Mouse (Mus musculus): ENCODE results near the gene Nrxn1. TPM values are rescaled to one million over a fixed set of nuclear protein-coding genes. Genes with fewer than 3 reads are reported as not detected.

Nrxn1 gene
- total and polyA plus RNA-seq, 3 experiments: 0.22 TPM; not detected in 2

DNA sequence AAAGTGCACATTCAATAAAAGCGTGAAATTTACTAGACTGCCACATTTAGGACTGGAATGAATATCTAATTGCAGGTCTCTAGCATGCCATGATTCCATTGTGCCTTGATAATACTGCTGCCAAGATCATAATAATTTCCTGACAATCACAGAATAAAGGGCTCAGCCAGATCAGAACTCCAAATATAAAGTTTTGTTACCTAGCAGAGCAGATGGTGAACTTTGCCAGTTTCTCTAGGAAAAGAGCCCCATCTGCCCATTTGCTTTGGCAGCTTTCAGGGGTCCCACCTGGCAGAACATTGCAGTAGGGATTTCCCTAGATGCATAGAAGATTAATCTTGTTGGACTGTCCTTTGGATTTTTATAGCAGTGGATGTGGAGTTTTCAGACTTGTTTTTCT is 411.9 kb downstream of the Nrxn1 start:
- ATAC-seq (ENCODE audit: extremely low read depth, insufficient number of reproducible peaks, low FRiP score, poor library complexity, severe bottlenecking) (no peak), DNase-seq (ENCODE audit: low spot score) (no peak)
- no peaks in the 10 kb centered on the region for H3K36me3 ChIP-seq (replicated peaks)
- no peaks in the 10 kb centered on the region for H3K27me3 ChIP-seq (ENCODE audit: insufficient read depth, low read length)
- no peaks in the 10 kb centered on the region for H3K4me1 ChIP-seq (ENCODE audit: insufficient read depth, low read depth, low read length)
- no peak overlapping the region for H3K4me3 ChIP-seq (ENCODE audit: low read depth, low read length)
- TF ChIP-seq GATA2 (IDR thresholded peaks at IDR 0.05; ENCODE audit: borderline replicate concordance, low read depth, low read length) (no peak), TAL1 (conservative IDR thresholded peaks at IDR 0.05; ENCODE audit: low read depth, low read length) (no peak), POLR2AphosphoS5 (IDR thresholded peaks at IDR 0.05; ENCODE audit: insufficient replicate concordance, low read depth, low read length) (no peak), CTCF (IDR thresholded peaks at IDR 0.05; ENCODE audit: low read depth, low read length) (no peak), GATA1 (IDR thresholded peaks at IDR 0.05; ENCODE audit: borderline replicate concordance, low read length) (no peak)
- no peaks in the 10 kb centered on the region for H3K9me3 ChIP-seq (replicated peaks)

DNA sequence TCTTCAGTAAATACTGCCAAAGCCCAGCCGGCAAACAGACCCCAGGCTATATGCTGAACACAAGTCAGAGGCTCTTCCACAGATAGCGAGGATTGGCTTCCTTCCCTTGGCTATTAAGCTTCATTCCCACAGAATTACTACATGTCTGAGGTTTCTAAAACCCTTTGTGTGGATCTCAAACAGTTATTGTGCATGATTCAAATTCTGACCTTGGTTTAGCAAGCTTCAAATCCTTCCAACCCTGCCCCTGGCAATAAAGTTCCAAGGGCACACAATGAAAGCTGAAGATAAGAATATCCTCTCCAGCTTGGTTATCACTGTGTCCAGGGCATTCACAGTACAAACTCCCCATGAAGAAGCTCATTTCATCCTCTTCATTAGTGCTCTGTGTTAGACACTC is 416.2 kb downstream of the Nrxn1 start:
- H3K4me3 ChIP-seq (ENCODE audit: low read depth, low read length): no peak overlapping the region

DNA sequence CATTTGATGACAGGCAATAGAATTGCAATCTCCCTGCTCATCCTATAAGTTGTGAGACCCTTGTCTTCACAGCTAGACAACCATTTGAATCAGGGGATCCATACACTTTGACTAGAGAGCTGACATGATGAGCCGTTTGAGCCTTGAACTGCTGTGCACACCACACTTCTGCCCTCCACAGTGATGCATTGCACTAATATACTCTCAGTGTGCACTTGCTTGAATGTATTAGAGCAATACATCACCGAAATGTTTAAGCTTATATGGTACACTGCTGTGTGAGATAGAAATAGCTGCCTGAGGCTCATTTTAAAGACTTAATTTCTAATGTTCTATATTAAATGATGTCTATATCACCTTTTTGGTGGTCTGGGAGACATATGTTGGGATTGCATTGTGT is 430.6 kb downstream of the Nrxn1 start:
- TF ChIP-seq POLR2AphosphoS5 (IDR thresholded peaks at IDR 0.05; ENCODE audit: insufficient replicate concordance, low read depth, low read length) (no peak), CTCF (IDR thresholded peaks at IDR 0.05; ENCODE audit: low read depth, low read length) (no peak), TAL1 (conservative IDR thresholded peaks at IDR 0.05; ENCODE audit: low read depth, low read length) (no peak), GATA2 (IDR thresholded peaks at IDR 0.05; ENCODE audit: borderline replicate concordance, low read depth, low read length) (no peak), GATA1 (IDR thresholded peaks at IDR 0.05; ENCODE audit: borderline replicate concordance, low read length) (no peak)
- H3K4me3 ChIP-seq (ENCODE audit: low read depth, low read length): no peak overlapping the region
- ATAC-seq (ENCODE audit: extremely low read depth, insufficient number of reproducible peaks, low FRiP score, poor library complexity, severe bottlenecking): no peak

More for the DNA sequence above, 416.2 kb downstream of the Nrxn1 start:
- TF ChIP-seq POLR2AphosphoS5 (IDR thresholded peaks at IDR 0.05; ENCODE audit: insufficient replicate concordance, low read depth, low read length): no peak
- no peak for TF ChIP-seq GATA2 (IDR thresholded peaks at IDR 0.05; ENCODE audit: borderline replicate concordance, low read depth, low read length)
- TF ChIP-seq TAL1 (conservative IDR thresholded peaks at IDR 0.05; ENCODE audit: low read depth, low read length): no peak
- no peak for TF ChIP-seq CTCF (IDR thresholded peaks at IDR 0.05; ENCODE audit: low read depth, low read length)
- TF ChIP-seq GATA1 (IDR thresholded peaks at IDR 0.05; ENCODE audit: borderline replicate concordance, low read length): no peak
- Histone ChIP-seq H3K4me1 (ENCODE audit: insufficient read depth, low read depth, low read length) (no peaks in the 10 kb centered on the region), H3K36me3 (replicated peaks) (no peaks in the 10 kb centered on the region), H3K9me3 (replicated peaks) (no peaks in the 10 kb centered on the region), H3K27me3 (ENCODE audit: insufficient read depth, low read length) (no peaks in the 10 kb centered on the region)
- DNase-seq (ENCODE audit: low spot score) (no peak), ATAC-seq (ENCODE audit: extremely low read depth, insufficient number of reproducible peaks, low FRiP score, poor library complexity, severe bottlenecking) (no peak)

DNA sequence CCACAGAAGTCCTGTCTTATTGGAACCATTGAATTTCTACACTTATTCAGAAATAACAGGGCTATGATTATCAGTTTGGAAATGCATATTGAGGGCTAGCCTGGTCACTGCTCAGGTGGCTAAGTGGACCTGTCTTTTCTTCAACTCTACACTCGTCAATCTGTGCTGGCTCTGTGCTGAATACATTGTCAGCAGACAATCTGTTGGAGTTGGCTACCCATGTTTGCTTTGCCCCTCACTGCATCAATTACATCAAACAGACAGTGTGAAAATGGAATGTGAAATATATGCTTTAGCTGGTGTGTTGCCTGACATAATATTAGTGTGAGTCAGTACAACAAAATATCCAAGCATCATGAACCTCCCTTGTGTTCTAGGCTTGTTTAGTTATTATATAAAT is 438.4 kb downstream of the Nrxn1 start:
- TF ChIP-seq CTCF (IDR thresholded peaks at IDR 0.05; ENCODE audit: low read depth, low read length) (no peak), TAL1 (conservative IDR thresholded peaks at IDR 0.05; ENCODE audit: low read depth, low read length) (no peak), GATA1 (IDR thresholded peaks at IDR 0.05; ENCODE audit: borderline replicate concordance, low read length) (no peak), GATA2 (IDR thresholded peaks at IDR 0.05; ENCODE audit: borderline replicate concordance, low read depth, low read length) (no peak), POLR2AphosphoS5 (IDR thresholded peaks at IDR 0.05; ENCODE audit: insufficient replicate concordance, low read depth, low read length) (no peak)
- Histone ChIP-seq H3K4me3 (ENCODE audit: low read depth, low read length) (no peak overlapping the region), H3K9me3 (replicated peaks) (no peaks in the 10 kb centered on the region), H3K27me3 (ENCODE audit: insufficient read depth, low read length) (no peaks in the 10 kb centered on the region), H3K4me1 (ENCODE audit: insufficient read depth, low read depth, low read length) (no peaks in the 10 kb centered on the region), H3K36me3 (replicated peaks) (no peaks in the 10 kb centered on the region)
- DNase-seq (ENCODE audit: low spot score): no peak
- no peak for ATAC-seq (ENCODE audit: extremely low read depth, insufficient number of reproducible peaks, low FRiP score, poor library complexity, severe bottlenecking)

More for the DNA sequence above, 430.6 kb downstream of the Nrxn1 start:
- H3K27me3 ChIP-seq (ENCODE audit: insufficient read depth, low read length): no peaks in the 10 kb centered on the region
- DNase-seq (ENCODE audit: low spot score): no peak
- H3K4me1 ChIP-seq (ENCODE audit: insufficient read depth, low read depth, low read length): no peaks in the 10 kb centered on the region
- no peaks in the 10 kb centered on the region for H3K9me3 ChIP-seq (replicated peaks)
- no peaks in the 10 kb centered on the region for H3K36me3 ChIP-seq (replicated peaks)

DNA sequence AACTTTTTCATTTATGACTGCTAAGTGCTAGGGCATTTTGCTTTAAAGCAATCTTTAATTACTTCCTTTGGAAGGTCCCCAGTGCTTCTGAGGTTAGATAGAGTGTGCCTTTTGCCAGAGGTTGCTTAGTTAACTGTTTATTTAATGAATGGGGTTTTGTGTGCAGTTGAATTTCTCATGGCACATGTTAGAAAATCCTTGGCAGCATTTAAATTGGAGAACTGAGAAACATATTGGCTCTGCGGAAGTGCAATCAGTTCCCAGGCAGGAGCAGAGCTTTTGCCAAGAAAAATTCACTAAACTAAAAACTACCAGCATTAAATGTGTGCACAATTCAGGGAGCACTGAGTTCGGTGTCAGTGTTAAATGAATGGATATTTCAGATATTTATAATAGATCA is 439.5 kb downstream of the Nrxn1 start:
- ATAC-seq (ENCODE audit: extremely low read depth, insufficient number of reproducible peaks, low FRiP score, poor library complexity, severe bottlenecking): no peak
- no peak for DNase-seq (ENCODE audit: low spot score)
- TF ChIP-seq CTCF (IDR thresholded peaks at IDR 0.05; ENCODE audit: low read depth, low read length) (no peak), GATA1 (IDR thresholded peaks at IDR 0.05; ENCODE audit: borderline replicate concordance, low read length) (no peak), POLR2AphosphoS5 (IDR thresholded peaks at IDR 0.05; ENCODE audit: insufficient replicate concordance, low read depth, low read length) (no peak), GATA2 (IDR thresholded peaks at IDR 0.05; ENCODE audit: borderline replicate concordance, low read depth, low read length) (no peak), TAL1 (conservative IDR thresholded peaks at IDR 0.05; ENCODE audit: low read depth, low read length) (no peak)
- Histone ChIP-seq H3K4me1 (ENCODE audit: insufficient read depth, low read depth, low read length) (no peaks in the 10 kb centered on the region), H3K36me3 (replicated peaks) (no peaks in the 10 kb centered on the region), H3K4me3 (ENCODE audit: low read depth, low read length) (no peak overlapping the region), H3K27me3 (ENCODE audit: insufficient read depth, low read length) (no peaks in the 10 kb centered on the region), H3K9me3 (replicated peaks) (no peaks in the 10 kb centered on the region)

DNA sequence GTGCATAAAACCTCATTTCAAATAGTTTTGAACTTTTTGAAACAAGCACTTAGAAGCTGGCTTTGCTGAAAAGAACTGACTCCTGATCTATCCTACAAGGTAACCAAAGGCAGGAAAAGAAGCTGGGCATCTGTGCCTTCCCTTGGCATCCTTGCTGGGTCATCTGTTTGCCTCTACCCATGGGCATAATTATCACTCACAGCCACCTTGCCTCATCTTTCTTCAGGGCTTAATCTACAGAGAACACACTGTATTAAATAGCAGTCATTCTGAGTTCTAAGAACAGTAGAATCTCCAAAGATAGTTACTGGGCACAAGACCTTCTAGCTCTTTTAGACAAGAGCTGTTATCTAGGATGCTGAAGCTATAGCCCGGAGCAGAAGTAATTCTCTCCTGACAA is 442.6 kb downstream of the Nrxn1 start:
- no peak overlapping the region for H3K4me3 ChIP-seq (ENCODE audit: low read depth, low read length)
- DNase-seq (ENCODE audit: low spot score) (no peak), ATAC-seq (ENCODE audit: extremely low read depth, insufficient number of reproducible peaks, low FRiP score, poor library complexity, severe bottlenecking) (no peak)
- H3K27me3 ChIP-seq (ENCODE audit: insufficient read depth, low read length): no peaks in the 10 kb centered on the region
- no peaks in the 10 kb centered on the region for H3K36me3 ChIP-seq (replicated peaks)
- no peaks in the 10 kb centered on the region for H3K4me1 ChIP-seq (ENCODE audit: insufficient read depth, low read depth, low read length)
- no peaks in the 10 kb centered on the region for H3K9me3 ChIP-seq (replicated peaks)
- TF ChIP-seq GATA2 (IDR thresholded peaks at IDR 0.05; ENCODE audit: borderline replicate concordance, low read depth, low read length) (no peak), CTCF (IDR thresholded peaks at IDR 0.05; ENCODE audit: low read depth, low read length) (no peak), TAL1 (conservative IDR thresholded peaks at IDR 0.05; ENCODE audit: low read depth, low read length) (no peak), GATA1 (IDR thresholded peaks at IDR 0.05; ENCODE audit: borderline replicate concordance, low read length) (no peak), POLR2AphosphoS5 (IDR thresholded peaks at IDR 0.05; ENCODE audit: insufficient replicate concordance, low read depth, low read length) (no peak)

Data from G1E (cell line).